Mouse (Mus musculus): ENCODE results near the gene Fbxw11. TPM values are rescaled to one million over a fixed set of nuclear protein-coding genes. Genes with fewer than 3 reads are reported as not detected.
"Not testable (repeated sequence)": the region's sequence is repeated elsewhere in the genome, so short reads cannot be mapped to it uniquely, and the experiment has no call there.

Fbxw11 gene
- polyA plus RNA-seq, 1 experiment from 2014 or later, result 89.8 TPM

DNA sequence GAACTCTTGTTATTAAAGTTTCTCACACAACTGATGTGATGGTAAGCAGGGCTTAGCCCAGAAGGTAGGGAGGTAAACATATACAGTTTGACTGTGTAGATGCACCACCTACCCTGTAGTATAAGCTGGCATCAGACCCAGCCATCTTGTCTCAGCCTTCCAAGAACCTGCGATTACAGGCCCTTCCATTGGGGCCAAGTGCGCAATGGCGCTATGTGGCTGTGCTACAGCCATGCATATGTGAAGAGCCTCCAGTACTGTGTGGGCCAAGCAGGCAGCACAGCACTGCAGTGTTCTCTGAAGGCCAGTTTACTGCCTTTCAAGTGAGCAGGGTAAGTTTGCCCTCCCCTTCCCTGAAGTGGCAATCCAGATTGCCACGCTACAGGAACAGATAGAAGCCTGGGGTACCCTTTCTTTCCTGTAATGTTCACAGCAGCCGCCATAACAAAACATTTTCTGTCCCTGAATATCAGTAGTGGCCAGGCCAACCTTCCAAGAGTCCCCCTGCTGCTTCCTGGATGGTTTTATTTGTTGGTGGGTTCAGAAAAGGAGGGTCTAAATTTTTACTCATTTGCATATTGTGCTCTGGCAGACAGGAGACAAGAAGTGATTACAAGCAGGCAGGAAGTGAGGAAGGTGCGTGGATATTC is 61.8 kb downstream of the Fbxw11 start:
- WGBS, result 84% methylated on average over 6 of the region's 6 CpGs
- no peak for DNase-seq (ENCODE audit: low spot score)
- Histone ChIP-seq H3K9me3 (no peaks in the 10 kb centered on the region), H3K36me3 (0 out of 2 replicates have a peak, but pooled peaks cover 4% of the 10 kb centered on the region), H3K4me3 (no peak overlapping the region), H3K27ac (no peak overlapping the region), H3K4me1 (replicated peaks) (peaks cover 26% of the 10 kb centered on the region), H3K27me3 (ENCODE audit: insufficient read depth, poor library complexity, severe bottlenecking) (no peaks in the 10 kb centered on the region)

DNA sequence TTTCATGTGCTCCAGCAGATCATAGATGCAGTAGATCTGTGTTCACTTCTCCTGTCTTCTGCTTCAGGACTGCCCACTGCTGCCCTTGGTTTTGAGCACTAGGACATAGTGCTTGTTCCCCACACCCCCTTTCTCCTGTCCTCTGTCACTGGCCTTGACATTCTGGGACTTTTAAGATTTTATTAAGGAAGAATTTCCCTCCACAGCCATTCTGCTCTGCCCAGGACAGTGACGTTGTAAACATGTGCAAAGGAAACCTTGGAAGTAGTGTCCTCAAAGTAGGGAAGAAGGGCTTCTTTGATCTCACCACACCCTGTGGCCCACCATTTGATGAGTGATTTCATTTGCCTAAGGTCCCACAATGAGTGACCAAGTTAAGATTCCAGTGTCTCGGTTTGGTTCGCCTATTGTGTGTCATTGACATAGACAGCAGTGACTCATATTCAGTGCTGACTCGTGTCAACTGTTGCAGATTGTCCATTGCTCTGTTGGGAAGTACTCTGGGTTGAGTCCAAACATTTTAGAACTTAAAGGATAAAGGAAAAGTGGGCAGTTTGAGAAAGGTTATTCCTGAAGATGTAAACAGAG is 64.0 kb downstream of the Fbxw11 start:
- no peaks in the 10 kb centered on the region for H3K27me3 ChIP-seq (ENCODE audit: insufficient read depth, poor library complexity, severe bottlenecking)
- no peak overlapping the region for H3K27ac ChIP-seq
- peaks cover 22% of the 10 kb centered on the region for H3K4me1 ChIP-seq (replicated peaks)
- no peak for DNase-seq (ENCODE audit: low spot score)
- H3K36me3 ChIP-seq, result 0 out of 2 replicates have a peak, but pooled peaks cover 4% of the 10 kb centered on the region
- H3K9me3 ChIP-seq, result no peaks in the 10 kb centered on the region
- 84% methylated on average over 4 of the region's 4 CpGs for whole genome bisulfite sequencing
- no peak overlapping the region for H3K4me3 ChIP-seq

DNA sequence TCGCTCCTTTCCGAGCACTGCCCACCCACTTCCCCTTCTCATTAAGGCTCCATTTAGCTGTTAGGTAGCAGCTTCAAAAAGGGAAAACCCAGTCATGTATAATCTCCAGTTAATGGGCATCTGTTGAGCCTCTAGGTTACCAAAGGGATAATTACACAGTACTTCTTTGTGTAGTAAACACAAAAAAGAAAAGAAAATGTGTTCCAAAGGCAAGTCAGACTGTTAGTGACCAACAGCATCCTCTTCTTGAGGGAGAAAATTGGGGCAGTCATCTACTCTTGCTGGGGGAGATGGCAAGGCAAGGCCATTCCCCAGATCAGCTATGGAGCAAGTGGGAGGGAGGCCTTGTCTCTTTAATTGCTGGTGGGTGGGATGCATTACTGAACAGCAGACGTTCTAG is 65.0 kb downstream of the Fbxw11 start:
- DNase-seq (ENCODE audit: low spot score), result no peak
- H3K27ac ChIP-seq, result no peak overlapping the region
- no peaks in the 10 kb centered on the region for H3K27me3 ChIP-seq (ENCODE audit: insufficient read depth, poor library complexity, severe bottlenecking)
- peaks cover 17% of the 10 kb centered on the region for H3K4me1 ChIP-seq (replicated peaks)
- H3K4me3 ChIP-seq, result no peak overlapping the region
- no peaks in the 10 kb centered on the region for H3K9me3 ChIP-seq
- 73% methylated on average over 3 of the region's 3 CpGs for WGBS
- H3K36me3 ChIP-seq, result peaks cover 13% of the 10 kb centered on the region

DNA sequence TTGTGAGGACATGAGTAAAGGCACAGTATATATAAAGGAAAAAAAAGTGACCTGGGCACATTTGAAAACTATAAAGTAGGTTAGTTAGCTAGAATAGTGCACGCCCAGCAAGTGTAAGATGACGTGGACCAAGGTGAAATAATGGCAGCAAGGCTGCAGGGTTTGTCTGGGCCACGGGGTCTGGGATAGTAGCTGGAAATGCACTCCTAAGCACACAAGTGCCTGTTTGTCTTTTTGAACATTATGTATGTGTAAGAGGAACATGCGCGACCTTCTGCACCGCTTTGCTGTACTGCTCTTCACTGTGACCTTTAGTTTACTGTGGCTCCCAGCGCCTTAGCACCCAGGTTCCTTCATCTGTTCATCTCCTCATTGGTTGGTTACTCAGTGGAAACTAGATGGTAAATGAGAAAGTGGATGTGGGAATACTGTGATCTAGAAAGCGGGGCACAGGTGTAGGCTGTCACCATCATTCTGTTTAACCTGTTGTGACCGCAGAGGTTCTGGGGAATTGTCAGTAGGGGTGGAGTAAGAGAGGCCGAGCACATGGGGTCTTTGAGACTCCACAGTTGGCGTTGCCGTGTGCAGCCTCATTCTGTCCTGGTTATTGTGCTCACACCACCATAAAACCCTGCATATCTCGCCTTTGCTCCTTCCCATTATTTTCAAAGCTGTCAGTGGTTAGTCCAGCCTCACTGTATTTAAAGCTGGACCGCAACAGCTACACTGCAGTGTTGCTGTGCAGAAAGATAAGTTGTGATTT is 66.4 kb downstream of the Fbxw11 start:
- 85% methylated on average over 14 of the region's 14 CpGs for WGBS
- no peak for DNase-seq (ENCODE audit: low spot score)
- Histone ChIP-seq H3K36me3 (peaks cover 23% of the 10 kb centered on the region), H3K27me3 (ENCODE audit: insufficient read depth, poor library complexity, severe bottlenecking) (no peaks in the 10 kb centered on the region), H3K4me1 (replicated peaks) (peaks cover 10% of the 10 kb centered on the region), H3K9me3 (no peaks in the 10 kb centered on the region), H3K4me3 (no peak overlapping the region), H3K27ac (no peak overlapping the region)

DNA sequence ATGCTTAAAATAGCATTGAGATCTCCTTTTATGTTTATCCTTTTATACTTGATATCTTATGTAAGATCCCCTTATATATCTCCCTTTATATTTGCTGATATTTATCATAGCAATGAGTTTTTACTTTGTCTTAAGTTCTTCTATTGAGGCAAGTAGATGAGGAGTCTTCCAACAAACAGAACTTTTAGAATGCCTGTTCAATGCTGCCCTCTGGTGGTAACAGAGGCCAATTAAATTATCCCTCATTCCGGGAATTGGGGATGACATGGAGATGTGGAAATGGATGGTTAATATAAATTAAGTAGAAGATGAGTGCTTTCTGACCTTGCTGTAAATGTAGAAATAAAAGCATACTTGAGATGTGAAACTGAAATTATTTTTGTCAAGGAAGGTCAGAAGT is 67.0 kb downstream of the Fbxw11 start:
- H3K9me3 ChIP-seq, result no peaks in the 10 kb centered on the region
- no peaks in the 10 kb centered on the region for H3K27me3 ChIP-seq (ENCODE audit: insufficient read depth, poor library complexity, severe bottlenecking)
- WGBS, result 30% methylated on average over 1 of the region's 1 CpGs
- H3K27ac ChIP-seq, result no peak overlapping the region
- H3K4me1 ChIP-seq (replicated peaks), result peaks cover 6% of the 10 kb centered on the region
- peaks cover 27% of the 10 kb centered on the region for H3K36me3 ChIP-seq
- DNase-seq (ENCODE audit: low spot score), result no peak
- H3K4me3 ChIP-seq, result no peak overlapping the region

DNA sequence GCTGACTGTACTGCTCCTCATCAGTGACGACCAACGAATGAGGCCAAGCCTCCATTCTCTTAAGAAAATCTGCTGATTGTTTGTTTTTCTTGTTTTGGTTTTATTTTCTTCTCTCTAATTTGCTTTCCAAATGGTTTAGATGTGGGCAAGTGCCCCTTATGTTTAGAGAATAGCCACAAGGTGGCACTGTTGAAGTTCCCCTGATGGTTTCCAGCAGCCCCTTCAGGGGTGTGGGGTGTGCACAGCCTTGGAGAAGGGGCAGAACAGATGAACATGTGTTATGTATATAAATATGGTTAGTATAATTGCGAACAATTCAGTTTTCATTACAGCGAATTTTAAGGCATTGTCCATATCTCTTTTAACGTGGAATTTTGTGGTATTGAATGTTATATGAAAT is 71.7 kb downstream of the Fbxw11 start:
- peaks cover 23% of the 10 kb centered on the region for H3K36me3 ChIP-seq
- no peaks in the 10 kb centered on the region for H3K4me1 ChIP-seq (replicated peaks)
- no peak overlapping the region for H3K27ac ChIP-seq
- DNase-seq (ENCODE audit: low spot score), result no peak
- no peaks in the 10 kb centered on the region for H3K9me3 ChIP-seq
- H3K27me3 ChIP-seq (ENCODE audit: insufficient read depth, poor library complexity, severe bottlenecking), result no peaks in the 10 kb centered on the region
- H3K4me3 ChIP-seq, result no peak overlapping the region
- 65% methylated on average over 5 of the region's 5 CpGs for WGBS

DNA sequence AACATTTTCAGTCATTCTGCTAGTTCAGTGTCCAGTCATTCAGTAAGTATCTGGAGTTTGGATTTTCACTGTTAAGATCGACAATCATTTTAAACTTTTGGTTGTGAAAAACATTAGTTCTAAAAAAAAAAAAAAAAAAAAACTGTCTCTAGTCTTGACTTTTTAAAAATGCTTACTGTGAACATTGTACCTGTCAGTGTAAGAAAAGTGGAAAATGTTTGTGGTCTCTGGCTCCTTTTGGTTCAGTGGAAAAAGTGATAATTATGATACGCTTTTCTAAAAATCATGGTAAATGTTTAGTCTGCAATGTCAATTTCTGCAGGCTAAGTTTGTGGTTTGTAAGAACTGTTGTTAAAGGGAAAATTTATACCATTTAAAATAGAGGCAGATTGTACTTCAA is 72.4 kb downstream of the Fbxw11 start:
- no peak overlapping the region for H3K27ac ChIP-seq
- WGBS, result 98% methylated on average over 2 of the region's 2 CpGs
- H3K36me3 ChIP-seq, result peaks cover 23% of the 10 kb centered on the region
- no peak for DNase-seq (ENCODE audit: low spot score)
- H3K27me3 ChIP-seq (ENCODE audit: insufficient read depth, poor library complexity, severe bottlenecking), result no peaks in the 10 kb centered on the region
- no peak overlapping the region for H3K4me3 ChIP-seq
- no peaks in the 10 kb centered on the region for H3K9me3 ChIP-seq
- H3K4me1 ChIP-seq (replicated peaks), result no peaks in the 10 kb centered on the region

DNA sequence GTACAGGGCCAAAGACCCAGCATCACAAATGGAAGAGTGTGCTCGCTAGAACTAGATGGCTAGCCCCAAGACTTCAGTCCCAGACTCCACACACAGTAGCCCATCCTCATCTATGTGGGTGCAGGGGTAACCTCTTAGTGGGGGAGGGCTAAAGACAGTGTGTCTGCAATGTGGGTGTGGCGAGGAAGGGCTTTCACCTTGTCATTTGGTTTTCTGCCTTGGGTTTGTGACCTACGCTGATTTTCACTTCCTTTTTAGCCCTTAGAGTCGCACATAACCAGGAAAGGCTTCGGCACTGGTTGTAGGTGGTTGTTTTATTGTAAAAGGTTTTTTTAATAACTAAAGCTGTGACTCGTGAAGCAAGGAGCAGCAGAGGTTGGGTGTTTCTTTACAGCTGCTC is 73.0 kb downstream of the Fbxw11 start:
- DNase-seq (ENCODE audit: low spot score), result no peak
- 87% methylated on average over 6 of the region's 6 CpGs for WGBS
- H3K27ac ChIP-seq, result no peak overlapping the region

DNA sequence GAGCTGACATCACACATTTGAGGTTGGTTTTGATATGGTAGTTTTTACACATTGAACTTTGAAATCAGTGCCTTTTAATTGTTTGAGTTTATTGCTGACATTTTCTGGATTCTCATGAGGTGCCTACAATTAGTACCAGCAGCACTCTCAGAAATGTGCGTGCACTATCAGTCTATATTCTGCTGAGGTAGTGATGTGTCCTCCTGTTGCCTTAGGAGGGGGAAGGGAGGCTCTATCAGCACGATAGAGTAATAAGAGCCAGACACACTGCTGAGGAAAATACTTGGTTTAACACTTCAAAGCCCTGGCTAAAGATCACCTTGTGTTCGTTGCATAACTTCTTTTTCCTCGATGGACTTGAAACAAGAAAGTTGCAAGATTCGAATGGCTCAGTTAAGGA is 73.4 kb downstream of the Fbxw11 start:
- no peak for DNase-seq (ENCODE audit: low spot score)
- no peaks in the 10 kb centered on the region for H3K9me3 ChIP-seq
- H3K27me3 ChIP-seq (ENCODE audit: insufficient read depth, poor library complexity, severe bottlenecking), result no peaks in the 10 kb centered on the region
- peaks cover 26% of the 10 kb centered on the region for H3K36me3 ChIP-seq
- H3K4me1 ChIP-seq (replicated peaks), result no peaks in the 10 kb centered on the region
- H3K27ac ChIP-seq, result no peak overlapping the region
- WGBS, result 83% methylated on average over 5 of the region's 5 CpGs
- no peak overlapping the region for H3K4me3 ChIP-seq

More for the DNA sequence above, 73.0 kb downstream of the Fbxw11 start:
- H3K27me3 ChIP-seq (ENCODE audit: insufficient read depth, poor library complexity, severe bottlenecking), result no peaks in the 10 kb centered on the region
- H3K9me3 ChIP-seq, result no peaks in the 10 kb centered on the region
- H3K36me3 ChIP-seq, result peaks cover 25% of the 10 kb centered on the region
- H3K4me1 ChIP-seq (replicated peaks), result no peaks in the 10 kb centered on the region
- no peak overlapping the region for H3K4me3 ChIP-seq

DNA sequence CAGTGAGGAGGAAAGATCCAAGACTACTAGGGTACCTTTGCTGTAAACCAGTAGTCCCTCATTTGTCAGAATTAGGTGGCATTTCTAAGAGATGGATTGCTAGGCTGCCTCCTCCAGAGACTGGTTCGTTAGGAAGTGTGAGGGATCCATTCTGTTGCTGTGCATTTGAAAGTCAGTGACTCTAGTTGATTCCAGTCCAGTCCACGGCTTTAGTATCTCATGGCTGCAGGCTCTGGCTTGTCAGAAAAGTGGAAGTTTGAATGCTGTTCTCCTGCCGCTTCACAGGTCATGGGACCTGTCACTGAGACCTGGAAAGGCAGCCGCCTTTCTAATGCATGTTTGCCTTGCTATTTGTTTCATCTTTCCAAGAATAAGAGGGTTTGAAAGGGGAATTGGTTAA is 74.4 kb downstream of the Fbxw11 start:
- no peak for DNase-seq (ENCODE audit: low spot score)
- Histone ChIP-seq H3K27me3 (ENCODE audit: insufficient read depth, poor library complexity, severe bottlenecking) (no peaks in the 10 kb centered on the region), H3K4me3 (no peak overlapping the region), H3K9me3 (no peaks in the 10 kb centered on the region), H3K27ac (no peak overlapping the region), H3K36me3 (peaks cover 23% of the 10 kb centered on the region), H3K4me1 (replicated peaks) (no peaks in the 10 kb centered on the region)
- WGBS, result 88% methylated on average over 4 of the region's 4 CpGs

DNA sequence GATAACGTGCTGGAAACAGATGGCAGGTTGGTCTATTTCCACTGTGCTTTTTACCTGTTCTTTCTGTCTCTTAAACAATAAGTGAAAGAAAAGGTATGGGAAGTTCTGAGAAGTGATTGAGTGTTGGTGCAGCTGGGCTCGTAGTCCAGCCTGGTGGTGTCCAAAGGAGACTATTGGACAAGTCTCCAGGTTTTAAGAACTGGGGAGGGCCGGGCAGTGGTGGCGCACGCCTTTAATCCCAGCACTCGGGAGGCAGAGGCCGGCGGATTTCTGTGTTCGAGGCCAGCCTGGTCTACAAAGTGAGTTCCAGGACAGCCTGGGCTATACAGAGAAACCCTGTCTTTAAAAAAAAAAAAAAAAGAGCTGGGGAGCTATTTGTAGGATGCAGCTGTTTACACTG is 75.2 kb downstream of the Fbxw11 start:
- not testable (repeated sequence) for H3K4me3 ChIP-seq; DNase-seq (ENCODE audit: low spot score); H3K9me3 ChIP-seq; H3K27me3 ChIP-seq (ENCODE audit: insufficient read depth, poor library complexity, severe bottlenecking); H3K27ac ChIP-seq; H3K4me1 ChIP-seq (replicated peaks)
- H3K36me3 ChIP-seq, result peaks cover 18% of the 10 kb centered on the region
- WGBS, result 93% methylated on average over 9 of the region's 9 CpGs

DNA sequence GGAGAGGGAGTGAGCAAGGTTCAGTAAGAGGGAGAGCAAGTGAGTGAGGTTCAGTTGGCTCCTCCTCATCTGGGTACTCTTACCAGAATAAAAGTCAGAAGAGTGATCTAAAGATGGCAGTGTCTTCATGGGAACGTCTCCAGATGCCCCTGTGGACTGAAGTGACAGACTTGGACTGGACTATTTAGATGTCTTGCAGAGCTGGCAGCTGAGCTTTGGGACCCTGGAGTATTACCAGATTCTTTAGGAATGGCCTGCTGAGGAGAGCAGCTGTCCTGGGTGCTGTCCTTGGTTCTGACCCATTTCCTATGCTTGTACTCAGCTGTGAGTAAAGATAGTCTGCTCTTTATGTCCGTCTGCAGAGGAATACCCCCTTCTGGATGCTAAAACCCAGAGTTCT is 75.8 kb downstream of the Fbxw11 start:
- no peaks in the 10 kb centered on the region for H3K4me1 ChIP-seq (replicated peaks)
- no peak overlapping the region for H3K27ac ChIP-seq
- H3K4me3 ChIP-seq, result no peak overlapping the region
- no peaks in the 10 kb centered on the region for H3K9me3 ChIP-seq
- DNase-seq (ENCODE audit: low spot score), result no peak
- peaks cover 18% of the 10 kb centered on the region for H3K36me3 ChIP-seq
- no peaks in the 10 kb centered on the region for H3K27me3 ChIP-seq (ENCODE audit: insufficient read depth, poor library complexity, severe bottlenecking)
- WGBS, result 63% methylated on average over 2 of the region's 2 CpGs

DNA sequence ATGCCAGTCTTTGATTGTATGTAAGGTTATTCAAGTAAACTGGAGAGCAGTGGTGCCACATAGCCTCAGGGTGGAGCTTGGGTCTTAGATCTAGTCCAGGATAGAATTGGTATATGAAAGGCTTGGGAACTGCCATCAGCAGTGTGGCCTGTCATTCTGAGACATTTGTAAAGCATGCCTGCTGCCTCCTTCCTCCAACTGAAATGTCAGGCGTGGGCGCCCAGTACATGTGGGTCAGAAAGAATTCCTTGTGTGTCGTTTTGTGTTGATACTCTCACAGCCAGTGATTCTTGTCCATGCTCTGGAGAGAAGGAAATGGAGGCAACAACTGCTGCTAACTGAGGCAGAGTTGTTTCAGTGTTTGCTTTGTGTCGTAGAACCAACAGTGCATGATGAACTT is 76.5 kb downstream of the Fbxw11 start:
- WGBS, result 92% methylated on average over 4 of the region's 4 CpGs
- no peaks in the 10 kb centered on the region for H3K4me1 ChIP-seq (replicated peaks)
- H3K4me3 ChIP-seq, result no peak overlapping the region
- DNase-seq (ENCODE audit: low spot score), result no peak
- no peaks in the 10 kb centered on the region for H3K27me3 ChIP-seq (ENCODE audit: insufficient read depth, poor library complexity, severe bottlenecking)
- H3K9me3 ChIP-seq, result no peaks in the 10 kb centered on the region
- H3K36me3 ChIP-seq, result peaks cover 21% of the 10 kb centered on the region
- no peak overlapping the region for H3K27ac ChIP-seq

Data from hindbrain, embryonic 10.5 days (tissue).